Mouse (Mus musculus): ENCODE measurements around the gene Ralgps1.

The Ralgps1 gene

DNA sequence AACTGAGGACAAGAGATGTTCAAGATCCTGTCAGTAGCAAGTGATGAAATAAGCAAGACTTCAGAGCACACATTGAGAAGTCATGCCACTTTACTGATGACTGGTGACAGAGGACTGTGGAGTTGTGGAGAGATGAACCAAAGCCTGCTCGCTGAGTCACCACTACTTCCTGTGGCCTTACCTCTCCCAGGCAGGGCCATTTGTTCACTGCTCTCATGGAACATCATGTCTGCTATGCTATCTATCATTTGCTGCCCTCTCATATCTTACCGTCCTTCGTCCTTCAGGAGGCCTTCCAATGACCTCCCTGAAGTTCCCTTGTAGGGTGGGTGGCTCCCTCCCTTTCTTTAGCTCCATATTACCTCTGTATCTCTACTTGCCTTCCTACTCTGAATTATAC, 287.1 kb downstream of the Ralgps1 start:
- DNase-seq (ENCODE audit: extremely low spot score, low spot score) = no peak

Measured in neural tube, embryonic 10.5 days (tissue).